Mouse (Mus musculus) thymus, postnatal 10 days (tissue): ENCODE results near the gene Gm20388.

Source experiments
- DNase-seq, 2 experiments: peaks; one replicate each; pipeline ENCODE4 v3.0.0; 2021; ENCODE audit warnings: low spot score in 2 of 2

The Gm20388 gene

DNA sequence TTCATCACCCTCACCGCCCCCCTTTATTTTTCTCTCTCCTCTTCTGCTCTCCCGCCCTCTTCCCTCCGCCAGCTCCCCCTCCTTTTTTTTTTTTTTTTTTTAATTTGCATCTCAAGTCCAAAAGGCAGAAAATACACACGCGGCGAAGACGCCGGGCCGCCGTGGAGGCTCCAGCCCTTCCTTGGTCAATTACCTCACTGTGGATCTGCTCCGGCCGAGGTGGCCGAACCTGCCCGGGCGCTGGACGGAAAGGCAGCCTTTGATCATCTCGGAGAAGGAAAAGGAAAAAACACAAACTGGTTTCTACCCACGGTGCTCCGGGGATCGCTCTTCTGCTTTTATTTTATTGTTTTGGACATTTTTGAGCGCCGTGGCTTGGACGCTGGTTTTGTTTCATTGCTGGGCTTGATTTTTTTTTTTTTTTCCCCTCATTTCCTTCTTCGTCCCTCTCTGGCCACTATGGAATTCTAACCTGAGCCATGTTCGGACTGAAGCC lies 578.0 kb downstream of the Gm20388 start:
- DNase-seq = no peak

DNA sequence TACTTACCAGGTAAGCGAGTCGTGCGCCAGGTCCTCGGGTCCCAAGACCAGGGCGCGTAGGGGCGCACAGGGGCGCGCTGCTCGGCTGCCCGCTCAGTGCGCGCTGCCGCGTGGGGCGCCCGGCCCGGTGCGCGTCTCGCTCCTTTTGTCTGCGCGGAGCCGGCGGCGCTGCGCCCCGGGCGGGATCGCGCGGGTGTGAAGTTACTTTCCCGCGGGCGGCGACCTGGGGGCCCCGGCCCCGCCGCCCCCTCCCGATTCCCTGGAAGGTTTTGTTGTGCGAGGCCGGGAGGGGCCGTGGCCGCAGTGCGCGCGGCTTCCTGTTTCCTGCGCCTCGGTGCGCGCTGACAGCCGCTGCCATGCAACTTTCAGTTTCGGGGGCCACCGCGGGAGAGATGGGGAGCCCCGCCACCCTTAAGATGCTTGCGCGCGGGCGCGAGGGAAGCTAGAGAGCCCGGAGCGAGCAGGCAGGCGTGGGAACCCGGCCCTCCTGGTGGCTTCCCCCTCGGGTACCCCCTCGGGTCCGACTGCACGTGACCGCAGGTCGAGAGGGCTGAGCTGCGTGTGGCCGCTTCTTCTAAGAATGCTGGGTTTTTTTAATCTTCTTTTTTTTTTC lies 578.6 kb downstream of the Gm20388 start:
- peak; percentile 87 to 88 for DNase-seq

DNA sequence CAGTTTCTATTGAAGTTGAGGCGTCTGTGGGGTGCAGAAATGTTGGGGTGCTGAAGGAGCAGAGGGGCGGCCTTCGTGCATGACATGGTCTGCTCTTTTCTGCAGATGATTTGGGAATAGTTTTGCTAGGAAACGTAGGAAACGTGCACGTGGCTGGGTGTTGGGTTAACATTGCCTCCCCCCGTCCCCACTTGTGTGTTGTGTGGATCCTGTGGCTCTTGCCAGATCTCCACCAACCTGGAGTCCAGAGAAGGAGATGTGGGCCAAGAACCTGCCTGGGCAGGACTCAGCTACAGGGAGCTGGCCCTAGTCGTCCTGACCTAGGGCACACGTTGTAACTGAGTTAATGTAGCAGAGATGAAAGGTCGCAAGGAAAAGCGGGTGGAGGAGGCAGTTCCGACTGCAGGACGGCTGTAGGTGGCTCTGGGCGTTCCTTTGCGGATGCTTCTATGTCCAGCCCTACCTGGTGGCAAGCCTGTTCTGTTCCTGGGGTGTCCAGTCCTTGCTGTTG lies 579.2 kb downstream of the Gm20388 start:
- DNase-seq = no peak

DNA sequence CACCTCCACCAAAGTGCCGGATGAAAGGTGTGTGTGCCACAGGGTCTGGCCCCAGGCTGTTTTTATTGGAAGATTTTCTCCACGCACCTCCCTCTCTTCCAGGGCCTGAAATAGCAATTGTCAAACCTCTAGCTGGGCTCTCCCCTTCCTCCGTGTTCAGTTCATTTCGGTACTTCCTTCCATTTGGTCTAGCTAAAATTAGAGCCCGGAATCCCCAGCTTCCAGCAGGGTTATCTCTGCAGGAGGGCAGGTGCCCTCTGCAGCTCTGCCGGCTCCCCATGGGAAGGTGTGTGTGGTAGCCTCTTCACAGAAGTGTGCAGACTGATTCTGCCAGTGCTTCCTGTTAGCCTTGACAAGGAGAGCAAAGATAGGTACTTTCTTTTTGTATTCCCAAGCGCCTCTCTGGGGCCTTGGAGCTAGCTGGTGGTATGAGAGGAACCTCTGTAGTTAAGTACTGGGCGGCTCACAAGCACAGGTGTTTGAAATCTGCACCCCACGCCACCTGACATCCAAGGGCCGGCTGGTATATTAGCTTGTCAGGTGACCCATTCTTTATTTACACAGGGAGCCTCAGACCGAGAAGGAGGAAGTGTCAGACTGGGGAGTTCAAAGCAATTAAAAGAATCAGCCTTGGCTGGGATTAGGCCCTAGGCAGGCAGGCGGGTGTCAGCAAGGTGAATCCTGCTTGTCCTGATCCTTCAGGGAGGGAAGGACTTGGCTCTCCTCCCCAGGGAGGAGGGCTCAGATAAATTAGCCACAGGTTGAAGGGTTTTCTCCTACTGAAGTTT lies 579.9 kb downstream of the Gm20388 start:
- no peak for DNase-seq

DNA sequence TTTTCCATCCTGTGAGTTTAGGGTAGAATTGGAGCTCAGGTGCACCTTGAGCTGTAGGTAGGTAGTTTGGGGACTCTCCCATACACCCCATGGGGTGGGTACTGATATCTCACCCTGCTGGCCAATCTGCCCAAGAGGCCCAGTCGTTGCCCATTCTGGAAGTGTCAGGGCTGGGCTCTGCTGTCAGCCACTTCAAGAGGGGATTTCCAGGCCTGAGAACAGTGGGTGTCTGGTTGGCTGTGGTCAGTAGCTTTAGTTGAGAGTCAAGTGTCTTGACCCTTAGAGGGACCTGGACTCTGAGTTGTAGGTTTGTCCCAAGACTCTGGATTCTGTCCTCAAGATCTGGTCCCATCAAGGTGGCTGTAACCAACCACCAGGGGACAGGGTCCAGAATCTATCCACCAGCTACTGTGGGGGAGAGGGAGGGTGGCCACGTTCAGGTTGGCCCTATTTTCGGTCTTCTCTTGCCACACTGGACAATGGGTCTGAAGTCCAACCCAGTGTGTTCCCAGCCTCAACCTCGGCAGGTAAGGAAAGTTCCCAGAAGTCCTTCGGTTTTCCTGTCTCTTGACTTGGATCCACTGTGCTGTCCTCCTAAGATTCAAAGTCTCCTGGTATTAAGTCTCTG lies 580.6 kb downstream of the Gm20388 start:
- DNase-seq = no peak

DNA sequence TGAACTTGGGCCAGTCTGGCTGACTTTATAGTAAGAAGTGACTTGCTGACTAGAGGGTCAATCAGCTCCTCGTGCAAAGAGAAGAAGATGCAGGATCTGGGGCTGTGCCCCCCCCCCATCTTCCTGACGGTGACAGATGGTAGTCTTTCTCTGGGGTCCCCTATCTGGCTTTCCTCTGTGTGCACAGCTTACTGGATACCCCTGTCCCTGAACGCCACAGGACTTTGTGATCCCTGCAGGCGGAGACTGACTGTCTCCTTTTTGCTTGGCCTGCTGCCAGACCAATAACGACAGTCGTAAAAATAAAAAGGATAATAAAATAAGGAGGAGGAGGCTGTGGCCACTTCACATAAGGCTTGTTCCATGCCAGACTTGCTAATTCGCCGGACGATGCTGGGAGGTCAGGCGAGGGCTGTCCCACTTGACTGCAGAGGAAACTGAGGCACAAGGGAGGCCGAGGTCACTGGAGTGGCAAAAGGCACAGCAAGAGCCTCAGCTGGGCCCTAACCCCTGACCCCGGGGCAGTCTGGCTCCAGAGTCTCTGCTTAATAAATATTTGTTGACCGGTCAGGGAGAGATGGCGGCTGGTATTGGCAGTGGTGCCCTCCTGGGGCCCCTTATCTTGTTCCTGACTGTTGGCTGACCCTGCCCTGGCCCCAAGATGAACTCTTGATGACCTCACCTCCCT lies 581.7 kb downstream of the Gm20388 start:
- no peak for DNase-seq

DNA sequence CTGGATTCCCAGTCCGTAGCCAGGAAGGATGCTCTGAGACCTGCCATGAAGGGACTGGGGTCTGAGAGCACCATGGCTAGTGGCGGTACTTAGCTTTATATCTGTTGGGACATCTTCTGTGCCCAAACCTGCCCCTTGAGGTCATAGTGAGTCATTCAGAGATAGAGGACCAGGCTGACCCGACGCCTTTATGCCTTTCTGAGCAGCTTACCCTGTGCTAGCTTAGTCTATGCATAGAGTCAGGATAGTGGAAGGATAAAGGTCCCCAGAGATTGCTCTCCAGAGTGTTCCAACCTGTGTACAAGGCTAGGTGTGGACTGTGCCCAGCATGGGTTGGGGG lies 582.2 kb downstream of the Gm20388 start:
- DNase-seq = no peak

DNA sequence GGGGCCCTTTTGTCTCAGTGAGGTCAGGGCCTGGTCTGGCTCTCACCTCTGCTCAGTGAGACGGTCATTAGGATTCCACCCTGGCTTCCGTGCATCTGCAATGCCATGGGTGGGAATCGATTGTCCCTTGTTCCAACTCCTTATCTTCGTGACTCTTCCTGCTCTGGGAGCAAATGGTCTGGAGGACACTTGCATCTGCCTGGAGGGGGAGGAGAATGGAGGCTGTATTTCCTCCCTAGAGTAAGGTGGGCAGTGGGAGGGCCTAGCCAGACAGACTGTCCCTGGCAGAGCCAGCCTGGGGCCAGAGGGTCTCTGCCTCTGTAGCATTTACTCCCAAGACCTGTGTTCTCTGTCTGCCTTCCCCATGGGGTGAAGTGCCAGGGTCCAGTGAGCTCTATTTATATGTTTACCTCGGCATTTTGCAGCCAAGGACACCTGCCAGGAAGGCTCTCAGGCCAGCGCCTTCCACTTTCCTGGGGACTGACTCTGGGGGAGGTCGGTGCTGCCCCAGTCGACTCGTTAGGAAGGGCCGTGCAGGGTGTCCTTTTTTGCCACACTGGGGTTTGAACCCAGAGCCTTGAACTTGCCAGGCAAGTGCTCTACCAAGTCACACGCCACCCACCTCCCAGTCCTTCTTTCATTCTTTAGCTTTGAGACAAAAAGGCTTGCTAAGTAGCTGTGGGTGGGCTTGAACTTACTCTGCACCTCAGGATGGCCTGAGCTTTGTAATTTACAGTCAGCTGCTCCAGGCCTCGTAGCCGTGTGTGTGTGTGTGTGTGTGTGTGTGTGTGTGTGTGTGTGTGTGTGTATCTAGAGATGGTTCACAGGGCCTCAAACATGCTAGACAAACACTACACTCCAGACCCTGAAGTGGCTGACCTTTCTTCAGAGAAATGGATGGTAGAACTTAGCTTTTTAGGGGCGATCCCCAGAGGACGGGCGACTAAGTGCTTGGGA lies 583.1 kb downstream of the Gm20388 start:
- no peak for DNase-seq

DNA sequence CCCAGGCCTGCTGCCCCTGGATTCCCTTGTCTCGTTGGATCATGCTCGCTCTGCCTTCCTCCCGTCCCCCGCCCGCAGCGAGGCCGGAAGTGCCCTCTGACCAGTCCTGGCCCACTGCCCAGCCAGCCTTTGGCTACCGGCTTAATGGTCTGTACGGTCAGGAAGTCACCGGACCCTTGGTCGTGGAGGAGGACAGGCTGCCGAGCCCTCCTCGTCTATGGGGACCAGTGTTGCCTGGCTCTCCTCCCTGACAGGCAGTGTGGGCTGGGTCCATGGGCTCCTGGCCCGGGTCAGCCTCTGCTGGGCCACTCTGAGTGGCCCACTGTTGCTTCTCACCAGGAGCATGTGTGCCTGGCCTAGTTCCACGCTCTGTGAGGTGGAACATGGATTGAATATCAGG lies 584.3 kb downstream of the Gm20388 start:
- DNase-seq = no peak

DNA sequence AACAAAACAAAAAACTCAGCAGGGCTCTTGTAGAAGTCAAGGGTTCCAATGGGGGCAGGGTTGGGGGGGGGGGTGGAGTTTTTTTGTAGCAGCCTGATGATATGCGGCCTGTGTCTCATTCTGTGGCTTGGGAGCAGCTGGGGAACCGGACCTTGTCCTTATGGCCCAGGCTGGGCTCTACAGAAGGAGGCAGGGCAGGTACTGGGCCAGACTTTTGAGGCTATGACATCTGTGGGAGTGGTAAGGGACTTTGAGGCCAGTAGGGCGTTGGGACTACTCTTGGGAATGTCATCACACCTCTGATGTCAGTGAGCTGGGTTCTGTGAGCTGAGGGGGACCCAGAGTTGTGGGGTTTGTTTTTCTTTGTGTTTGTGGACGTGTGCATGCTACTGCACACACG lies 584.8 kb downstream of the Gm20388 start:
- no peak for DNase-seq

DNA sequence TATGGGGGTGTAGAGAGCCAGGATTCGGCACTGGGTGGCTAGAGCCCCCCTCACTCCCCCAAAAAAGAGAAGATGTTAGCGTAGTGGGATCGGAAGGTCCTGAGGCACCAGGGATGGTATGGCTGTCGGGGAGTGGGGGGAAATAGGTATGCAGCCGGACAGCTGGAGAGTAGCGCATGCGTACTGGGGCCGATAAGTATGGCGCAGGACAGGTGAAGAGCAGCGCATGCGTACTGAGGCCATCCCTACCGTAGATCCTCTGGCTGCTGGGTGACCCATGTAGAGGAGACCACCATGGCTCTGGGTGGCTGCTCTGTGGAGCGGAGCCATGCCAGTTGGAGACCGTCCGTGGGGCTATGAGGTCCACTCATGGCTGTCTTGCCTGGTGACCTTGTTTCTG lies 585.8 kb downstream of the Gm20388 start:
- no peak for DNase-seq

DNA sequence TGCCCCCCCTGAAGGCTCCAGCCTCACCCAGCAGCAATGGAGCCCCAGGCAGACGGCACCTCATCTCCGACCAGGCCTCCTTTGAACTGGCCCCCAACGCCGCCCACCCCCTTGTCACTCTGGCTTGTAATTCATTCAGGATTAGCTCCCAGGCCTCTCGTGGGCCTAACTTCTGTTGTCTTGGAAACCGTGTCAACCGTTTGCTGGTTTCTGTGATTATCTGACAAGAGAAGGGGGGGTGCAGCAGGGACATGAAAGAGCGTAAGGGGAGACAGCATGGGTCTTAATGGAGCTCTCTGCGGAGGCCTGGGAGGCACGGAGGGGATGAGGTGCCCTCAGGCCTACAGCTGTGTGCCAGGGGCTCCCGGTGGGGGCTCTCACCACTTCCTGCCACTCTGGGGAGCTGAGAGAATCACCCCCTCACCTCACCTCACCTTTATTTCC lies 586.9 kb downstream of the Gm20388 start:
- DNase-seq = peak; percentile 87 to 91

DNA sequence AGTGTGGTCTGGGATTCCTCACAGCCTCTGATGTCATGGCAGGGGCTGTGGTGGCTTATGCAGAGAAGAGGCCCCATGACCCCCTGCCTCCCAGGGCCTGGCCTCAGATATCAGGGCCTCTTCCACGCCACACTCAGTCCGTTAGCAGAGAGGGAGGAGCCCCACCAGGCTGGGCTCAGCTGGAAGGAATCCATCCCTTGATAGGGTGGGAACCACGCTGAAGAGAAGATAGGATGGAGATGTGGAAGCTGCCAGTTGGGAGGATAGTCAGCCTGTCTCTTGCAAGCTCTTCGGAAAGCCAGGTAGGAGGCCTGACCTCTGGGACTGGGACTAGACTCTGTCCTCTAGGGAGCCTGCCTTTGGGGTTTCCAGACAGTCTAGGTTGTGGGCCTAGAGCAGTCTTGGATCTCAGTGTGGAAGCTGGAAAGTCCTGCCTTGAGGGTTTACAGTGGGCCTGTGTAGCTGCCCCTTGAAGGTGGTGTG lies 587.7 kb downstream of the Gm20388 start:
- no peak for DNase-seq

DNA sequence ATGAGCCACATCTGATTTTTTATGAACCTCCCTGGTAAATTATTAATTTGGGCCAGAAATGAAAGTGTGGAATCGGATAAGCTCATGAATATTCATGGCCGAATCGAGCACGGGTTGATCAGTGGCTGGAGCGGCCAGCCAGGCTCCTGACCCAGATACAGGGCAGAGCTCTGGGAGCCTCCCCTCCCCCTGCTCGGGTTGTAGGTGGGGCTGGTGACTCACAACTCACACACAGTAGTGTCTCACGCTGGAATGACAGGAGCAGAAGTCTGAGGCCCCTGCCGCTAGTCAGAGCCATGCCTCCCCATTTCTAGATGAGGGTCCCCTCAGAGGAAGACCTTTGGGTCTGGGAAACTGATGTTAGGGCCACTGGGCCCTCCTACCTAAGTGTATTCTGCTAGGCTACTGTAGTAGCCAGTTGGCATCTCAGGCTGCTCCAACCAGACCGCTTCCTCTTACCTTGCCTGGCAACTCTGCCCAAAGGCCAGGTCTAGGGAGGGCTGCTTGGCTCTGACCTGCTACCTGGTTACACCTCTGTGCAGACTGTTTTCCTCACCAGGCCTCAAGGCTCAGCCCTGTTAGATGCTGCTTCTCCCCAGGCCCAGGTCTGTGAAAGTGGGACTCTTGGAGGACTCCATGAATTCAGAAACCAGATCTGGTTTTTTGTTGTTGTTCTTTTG lies 588.4 kb downstream of the Gm20388 start:
- no peak for DNase-seq

DNA sequence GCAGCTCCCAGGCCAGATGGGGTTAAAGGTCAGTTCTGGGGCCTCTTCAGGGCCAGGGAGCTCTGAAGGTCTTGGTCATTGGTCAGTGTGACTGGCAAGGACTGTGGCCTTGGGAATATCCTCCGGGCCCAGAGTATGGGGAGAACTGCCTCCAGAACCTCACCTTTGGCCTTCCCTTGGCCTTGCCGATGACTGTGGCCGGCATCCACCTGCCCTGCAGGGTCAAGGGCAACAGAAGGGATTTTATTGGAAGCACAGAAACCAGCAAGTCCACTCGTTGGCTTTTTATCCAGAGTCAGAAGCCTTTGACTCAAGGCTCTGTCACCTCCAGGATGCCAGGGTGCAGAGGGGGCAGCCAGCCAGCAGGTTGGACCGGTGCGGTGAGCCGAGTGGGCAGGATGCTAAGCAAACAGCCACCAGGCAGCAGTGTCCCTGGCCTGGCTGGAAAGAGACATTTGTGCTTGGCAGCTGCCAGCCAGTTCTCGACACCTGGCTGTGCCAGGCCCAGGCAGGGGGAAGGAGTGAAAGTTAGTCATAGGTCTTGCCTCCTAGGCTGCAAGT lies 590.1 kb downstream of the Gm20388 start:
- DNase-seq = peak in 1 of 2 experiments; percentile 39

DNA sequence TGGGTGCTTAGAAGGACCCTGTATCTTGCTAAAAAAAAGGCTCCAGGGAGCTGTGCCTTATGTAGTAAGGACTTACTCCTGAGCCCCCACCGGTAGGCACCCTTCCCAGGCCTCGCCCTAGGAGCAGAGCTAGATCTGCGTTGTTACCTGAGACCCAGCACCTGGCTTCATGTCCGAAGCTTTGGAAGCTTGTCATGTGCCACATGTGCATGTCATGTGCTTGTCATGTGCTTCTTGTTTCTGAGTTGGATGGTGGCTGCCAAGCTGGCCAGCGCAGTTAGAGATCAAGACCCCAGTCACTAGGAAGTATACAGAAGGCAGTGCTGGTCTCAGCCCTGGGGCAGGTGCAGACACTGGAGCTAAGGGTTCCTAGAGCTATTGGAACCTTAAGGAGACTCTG lies 590.8 kb downstream of the Gm20388 start:
- DNase-seq = no peak

DNA sequence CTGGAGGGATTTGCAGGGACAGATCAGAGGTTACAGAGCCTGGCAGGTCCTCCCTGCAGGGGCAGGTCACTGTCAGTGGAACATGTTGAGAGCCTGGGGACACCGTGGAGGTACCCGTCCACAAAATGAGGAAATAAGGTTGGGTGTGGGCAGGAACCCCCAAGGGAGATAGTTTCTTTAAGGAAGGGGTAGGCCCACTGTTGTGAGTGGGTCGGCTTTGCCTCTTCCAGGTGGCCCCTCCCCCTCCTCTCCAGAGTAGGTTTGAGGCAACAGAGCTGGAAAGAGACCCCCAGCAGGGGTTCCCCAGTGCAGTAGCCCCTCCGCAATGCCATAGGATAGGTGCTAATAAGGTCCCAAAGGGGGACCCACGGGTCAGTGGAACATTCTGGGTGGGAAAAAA lies 591.8 kb downstream of the Gm20388 start:
- no peak for DNase-seq

DNA sequence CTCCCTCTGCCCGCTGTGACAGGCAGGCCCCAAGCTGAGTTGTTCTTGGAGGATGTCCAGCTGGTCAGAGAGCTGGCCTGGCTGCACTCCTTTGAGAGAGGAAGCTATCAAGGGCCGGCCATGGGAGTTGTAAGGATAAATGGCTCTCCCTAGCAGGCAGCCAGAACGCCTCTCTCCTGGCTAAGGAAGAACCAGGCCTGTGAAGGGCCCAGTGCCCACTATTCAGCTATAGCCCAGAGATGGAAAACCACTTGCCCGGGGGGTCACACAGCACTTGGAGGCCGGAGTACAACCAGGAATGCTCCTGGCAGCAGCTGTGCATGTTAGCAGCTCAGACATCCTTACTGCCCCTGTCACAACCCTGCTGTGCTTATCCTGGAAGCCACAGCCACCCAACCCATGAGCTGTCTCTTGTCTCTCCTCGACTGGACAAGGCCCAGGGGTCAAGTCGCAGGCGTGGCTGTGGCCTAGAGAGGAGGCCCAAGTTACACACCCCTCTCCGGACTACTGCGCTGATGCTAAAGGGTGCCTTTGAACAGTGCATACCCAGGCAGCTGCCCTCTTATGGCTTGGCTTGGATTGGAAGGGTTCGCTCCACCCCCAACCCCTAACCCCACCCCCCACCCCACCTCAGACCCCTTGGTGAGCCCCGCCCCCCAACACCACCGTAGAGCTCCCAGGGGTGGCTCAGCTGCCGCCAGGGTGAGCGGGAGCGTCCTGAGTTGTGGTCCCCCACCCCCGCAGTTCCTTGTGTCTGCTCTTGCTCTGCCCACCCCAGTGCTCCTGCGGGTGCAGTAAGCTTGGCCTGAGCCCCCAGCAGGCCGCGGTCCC lies 593.8 kb downstream of the Gm20388 start:
- peak; percentile 80 to 86 for DNase-seq

DNA sequence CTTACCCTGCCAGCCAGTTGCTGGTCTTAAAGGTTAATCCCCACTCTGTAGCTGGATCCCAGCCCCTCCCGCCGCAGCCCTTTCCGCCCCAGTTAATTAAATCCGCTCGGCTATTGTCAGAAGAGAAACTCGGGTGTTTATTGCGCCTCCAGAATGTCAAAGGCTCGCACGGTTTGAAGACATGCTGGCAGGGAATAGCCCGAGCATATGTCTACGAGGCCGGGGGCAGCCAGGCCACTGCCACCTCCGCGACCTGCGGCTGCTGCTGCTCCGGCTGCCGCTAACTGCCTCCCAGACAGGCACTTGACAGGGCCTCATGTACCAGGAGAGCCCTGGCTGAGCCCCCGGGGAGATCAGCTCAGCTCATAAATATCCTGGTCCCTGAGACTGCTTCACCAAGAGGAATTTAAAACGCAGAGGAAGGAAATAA lies 594.5 kb downstream of the Gm20388 start:
- peak in 1 of 2 experiments; percentile 40 for DNase-seq
